Mouse (Mus musculus) myocyte (in vitro differentiated cells): Measurements from ENCODE around the gene Klra2. TPM values are rescaled to one million over a fixed set of nuclear protein-coding genes. Genes with fewer than 3 reads are reported as not detected.
"Not testable (repeated sequence)": the region's sequence is repeated elsewhere in the genome, so short reads cannot be mapped to it uniquely, and the experiment has no call there.

ENCODE experiments used
- H3K27me3 ChIP-seq: one replicate; pipeline ENCODE4 v1.6.1; 2011; ENCODE audit not compliant: control insufficient read depth, insufficient read depth, insufficient read length
- H3K36me3 ChIP-seq: one replicate; pipeline ENCODE4 v1.6.1; 2011; ENCODE audit not compliant: control insufficient read depth, insufficient read depth
- H3K4me2 ChIP-seq: one replicate; pipeline ENCODE4 v1.6.1; 2011; ENCODE audit warnings: low read depth, control low read depth
- H3K4me3 ChIP-seq: one replicate; pipeline ENCODE4 v1.5.1; 2011; ENCODE audit warnings: mild to moderate bottlenecking, control low read depth, moderate library complexity
- H3K79me2 ChIP-seq: one replicate; pipeline ENCODE4 v1.6.1; 2011; ENCODE audit not compliant: control insufficient read depth, insufficient read depth
- H3ac ChIP-seq: one replicate; pipeline ENCODE4 v1.6.1; 2011; ENCODE audit not compliant: control insufficient read depth, insufficient read length
- CEBPB ChIP-seq: IDR thresholded peaks from 2 replicates; pipeline ENCODE4 v1.6.1; 2011; ENCODE audit warnings: mild to moderate bottlenecking, moderate library complexity; ENCODE audit not compliant: poor library complexity, insufficient read depth, severe bottlenecking
- E2F4 ChIP-seq: IDR thresholded peaks from one replicate; pipeline ENCODE4 v1.6.1; 2011; ENCODE audit warnings: mild to moderate bottlenecking, control low read depth, moderate library complexity; ENCODE audit not compliant: insufficient read depth
- MAX ChIP-seq: IDR thresholded peaks from one replicate; pipeline ENCODE4 v1.6.1; 2011; ENCODE audit warnings: low read depth, mild to moderate bottlenecking, control low read depth
- MYOD1 ChIP-seq, 3 experiments: IDR thresholded peaks; one replicate each; pipeline ENCODE4 v1.6.1; 2011; ENCODE audit warnings: control low read depth in 2 of 3, low read depth in 2 of 3, mild to moderate bottlenecking in 2 of 3, moderate library complexity in 1 of 3; ENCODE audit not compliant: insufficient read length in 2 of 3, control insufficient read depth in 1 of 3
- MYOG ChIP-seq, 3 experiments: IDR thresholded peaks; one replicate each; pipeline ENCODE4 v1.6.1; 2011; ENCODE audit warnings: control low read depth in 2 of 3, low read depth in 2 of 3, mild to moderate bottlenecking in 2 of 3; ENCODE audit not compliant: insufficient read length in 2 of 3, control insufficient read depth in 1 of 3, insufficient read depth in 1 of 3
- POLR2A ChIP-seq: IDR thresholded peaks from one replicate; pipeline ENCODE4 v1.6.1; 2011; ENCODE audit warnings: low read depth, mild to moderate bottlenecking, control low read depth, moderate library complexity; ENCODE audit not compliant: insufficient read length
- POLR2AphosphoS2 ChIP-seq: IDR thresholded peaks from one replicate; pipeline ENCODE4 v1.6.1; 2011; ENCODE audit warnings: low read depth, control low read depth; ENCODE audit not compliant: insufficient read length
- REST ChIP-seq: IDR thresholded peaks from one replicate; pipeline ENCODE4 v1.6.1; 2011; ENCODE audit warnings: mild to moderate bottlenecking, control low read depth, moderate library complexity; ENCODE audit not compliant: insufficient read depth, insufficient read length
- SRF ChIP-seq: IDR thresholded peaks from one replicate; pipeline ENCODE4 v1.6.1; 2011; ENCODE audit warnings: low read depth; ENCODE audit not compliant: control insufficient read depth, insufficient read length
- TCF12 ChIP-seq: IDR thresholded peaks from one replicate; pipeline ENCODE4 v1.6.1; 2011; ENCODE audit warnings: mild to moderate bottlenecking, control low read depth; ENCODE audit not compliant: poor library complexity, insufficient read depth, severe bottlenecking
- TCF3 ChIP-seq: IDR thresholded peaks from one replicate; pipeline ENCODE4 v1.6.1; 2011; ENCODE audit warnings: low read depth, control low read depth; ENCODE audit not compliant: insufficient read length
- USF1 ChIP-seq: IDR thresholded peaks from one replicate; pipeline ENCODE4 v1.6.1; 2011; ENCODE audit warnings: low read depth, mild to moderate bottlenecking, control low read depth, moderate library complexity
- polyA plus RNA-seq: library from polyadenylated mRNA; unstranded; fragments of >200 nt; fragmentation: generic; extraction: Trizol; gene quantifications from one replicate; pipeline ENCODE4 v1.2.1, GENCODE M21; 2012; ENCODE audit warnings: missing spikeins

The Klra2 gene
- polyA plus RNA-seq, 1 experiment = 0.11 TPM

- no peaks in the 10 kb centered on the region for H3K27me3 ChIP-seq
- H3K79me2 ChIP-seq = peaks cover 19% of the 10 kb centered on the region
- no peak overlapping the region for H3ac ChIP-seq
- TF ChIP-seq MYOD1 (IDR thresholded peaks at IDR 0.05; ENCODE audit: control insufficient read depth in 1 of 3, insufficient read length in 2 of 3, low read depth in 2 of 3) (no peak), MAX (no peak), SRF (no peak), POLR2AphosphoS2 (no peak), POLR2A (no peak), CEBPB (no peak), USF1 (no peak), MYOG (IDR thresholded peaks at IDR 0.05; ENCODE audit: control insufficient read depth in 1 of 3, insufficient read depth in 1 of 3, insufficient read length in 2 of 3, low read depth in 2 of 3) (no peak), TCF3 (no peak), E2F4 (no peak), REST (no peak), TCF12 (no peak)
- no peaks in the 10 kb centered on the region for H3K36me3 ChIP-seq
- no peak overlapping the region for H3K4me2 ChIP-seq
- H3K4me3 ChIP-seq = no peak overlapping the region
These were observed 43.3 kb upstream of the Klra2 start for GRCm38 (mm10) chr6:131290430-131290829.

- H3K27me3 ChIP-seq, H3ac ChIP-seq, H3K4me3 ChIP-seq, H3K36me3 ChIP-seq, H3K79me2 ChIP-seq, H3K4me2 ChIP-seq: not testable (repeated sequence)
These were observed 31.0 kb upstream of the Klra2 start for GRCm38 (mm10) chr6:131278160-131278559.

GRCm38 (mm10) chr6:131276659-131277058 lies 29.5 kb upstream of the Klra2 start:
- Histone ChIP-seq H3K4me3 (no peak overlapping the region), H3K79me2 (no peaks in the 10 kb centered on the region), H3K4me2 (no peak overlapping the region), H3ac (no peak overlapping the region), H3K36me3 (no peaks in the 10 kb centered on the region), H3K27me3 (no peaks in the 10 kb centered on the region)
- no peak for TF ChIP-seq MAX
- no peak for TF ChIP-seq POLR2AphosphoS2
- TF ChIP-seq E2F4 = no peak

GRCm38 (mm10) chr6:131272311-131272710 lies 25.1 kb upstream of the Klra2 start:
- Histone ChIP-seq H3K36me3 (no peaks in the 10 kb centered on the region), H3K79me2 (no peaks in the 10 kb centered on the region), H3ac (no peak overlapping the region), H3K4me3 (no peak overlapping the region), H3K4me2 (no peak overlapping the region), H3K27me3 (no peaks in the 10 kb centered on the region)
- TF ChIP-seq MYOG (IDR thresholded peaks at IDR 0.05; ENCODE audit: control insufficient read depth in 1 of 3, insufficient read depth in 1 of 3, insufficient read length in 2 of 3, low read depth in 2 of 3) (no peak), MYOD1 (IDR thresholded peaks at IDR 0.05; ENCODE audit: control insufficient read depth in 1 of 3, insufficient read length in 2 of 3, low read depth in 2 of 3) (no peak), REST (no peak), POLR2AphosphoS2 (no peak), TCF12 (no peak), USF1 (no peak), POLR2A (no peak), TCF3 (no peak), SRF (no peak), CEBPB (no peak), MAX (no peak), E2F4 (no peak)

GRCm38 (mm10) chr6:131270312-131270711 lies 23.1 kb upstream of the Klra2 start:
- TF ChIP-seq CEBPB = no peak
- TF ChIP-seq USF1 = no peak
- TF ChIP-seq E2F4 = no peak
- no peak for TF ChIP-seq POLR2AphosphoS2
- no peak for TF ChIP-seq REST
- TF ChIP-seq POLR2A = no peak
- H3ac ChIP-seq = no peak overlapping the region

GRCm38 (mm10) chr6:131269599-131269998 lies 22.4 kb upstream of the Klra2 start:
- H3K4me3 ChIP-seq = no peak overlapping the region
- TF ChIP-seq E2F4 (no peak), REST (no peak), SRF (no peak), MAX (no peak)
- no peak overlapping the region for H3K4me2 ChIP-seq
- no peaks in the 10 kb centered on the region for H3K36me3 ChIP-seq
- no peak overlapping the region for H3ac ChIP-seq
- H3K79me2 ChIP-seq = no peaks in the 10 kb centered on the region
- no peaks in the 10 kb centered on the region for H3K27me3 ChIP-seq

More at GRCm38 (mm10) chr6:131270312-131270711, 23.1 kb upstream of the Klra2 start:
- H3K79me2 ChIP-seq = no peaks in the 10 kb centered on the region
- H3K4me2 ChIP-seq = no peak overlapping the region
- no peaks in the 10 kb centered on the region for H3K36me3 ChIP-seq
- no peak overlapping the region for H3K4me3 ChIP-seq
- no peaks in the 10 kb centered on the region for H3K27me3 ChIP-seq
